Mouse (Mus musculus) urinary bladder, postnatal 25 days (tissue): ENCODE measurements around the gene A930017K11Rik.

ENCODE experiments used
- DNase-seq: peaks from one replicate; pipeline ENCODE4 v3.0.0; 2022; ENCODE audit warnings: low spot score

The A930017K11Rik gene

GRCm38 (mm10) chr17:25925348-25925747 is 27.0 kb downstream of the A930017K11Rik start:
- no peak for DNase-seq

- DNase-seq, result no peak
Observed at GRCm38 (mm10) chr17:25922120-25922519, 30.2 kb downstream of the A930017K11Rik start.

DNA sequence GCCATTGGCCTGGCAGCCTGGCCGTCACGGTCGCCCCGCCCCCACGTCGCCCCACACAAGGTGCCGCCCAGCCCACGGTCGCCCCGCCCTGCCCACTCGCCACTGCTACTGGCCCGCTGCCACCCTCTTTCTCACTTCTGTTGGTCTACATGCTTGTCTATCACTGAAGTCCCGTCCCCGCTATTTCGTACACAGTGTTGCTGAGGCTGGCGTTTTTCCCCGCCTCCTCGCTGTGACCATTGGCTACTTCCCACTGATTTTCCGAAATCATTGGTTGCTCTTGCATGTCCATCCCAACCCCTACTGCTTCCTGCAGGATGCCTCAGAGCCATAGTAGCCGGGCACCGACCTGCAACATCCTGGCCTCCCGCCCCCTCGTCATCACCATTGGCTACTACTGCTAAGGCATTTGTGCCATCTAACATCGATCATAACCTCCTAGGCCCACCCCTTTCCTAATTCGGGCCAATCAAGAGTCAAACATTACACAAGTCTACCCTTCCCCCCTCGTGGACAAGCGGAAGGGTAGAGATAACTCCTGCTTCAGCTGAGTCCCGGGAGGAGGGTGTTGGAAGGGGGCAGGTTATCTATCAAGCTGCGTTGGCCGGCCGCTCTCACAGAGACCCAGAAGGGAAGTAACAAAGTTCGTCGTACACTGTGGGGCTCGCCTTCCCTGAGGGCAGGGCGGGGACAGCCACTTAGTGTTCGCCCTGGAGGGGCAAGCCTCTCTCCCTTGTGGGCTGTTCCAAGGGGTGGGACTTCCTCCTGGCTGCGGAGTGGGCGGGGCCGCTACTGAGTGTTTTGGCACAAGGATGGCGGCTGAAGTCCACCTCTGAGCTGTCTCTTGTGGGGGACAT is 32.4 kb downstream of the A930017K11Rik start:
- peak; percentile 100 for DNase-seq

GRCm38 (mm10) chr17:25919144-25919785 is 33.1 kb downstream of the A930017K11Rik start, which contains the start of gene Rab40c:
Gene Rab40c, minus strand, starts transcription at chr17:25919727.
- peak; percentile 23 for DNase-seq

DNA sequence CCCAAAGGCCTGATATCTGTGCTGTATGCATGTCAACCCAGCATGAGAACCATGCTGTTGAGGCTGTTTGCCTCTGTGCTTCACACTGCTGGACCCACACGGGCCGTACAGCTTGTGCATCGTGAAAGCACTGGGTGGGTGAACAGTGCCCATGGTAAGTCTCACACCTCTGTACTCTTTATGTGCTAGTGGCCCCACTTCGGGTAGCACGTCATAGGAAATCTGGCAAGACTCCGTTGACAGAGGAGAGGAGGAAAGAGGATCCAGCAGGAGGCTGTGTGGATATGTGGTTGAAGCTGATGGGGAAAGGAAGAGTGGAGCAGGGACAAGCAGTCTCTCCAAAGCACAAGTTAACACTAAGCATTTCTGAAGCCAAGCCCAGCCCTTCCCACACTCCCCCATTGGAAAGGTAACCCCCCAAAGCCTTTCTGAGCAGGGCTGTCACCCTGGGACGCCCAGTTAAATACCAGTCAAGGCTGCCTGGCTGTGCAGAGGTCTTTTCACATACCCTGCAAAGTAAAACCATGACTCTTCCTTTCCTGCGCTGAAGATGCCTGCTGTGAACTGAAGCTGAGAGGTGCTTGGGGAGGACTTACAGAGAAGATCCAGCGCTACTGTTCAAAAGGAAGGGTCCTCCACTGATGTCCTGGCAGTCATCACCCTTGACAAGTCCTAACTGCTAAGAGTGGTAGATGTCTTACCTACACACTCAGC is 34.2 kb downstream of the A930017K11Rik start:
- DNase-seq, result no peak

DNA sequence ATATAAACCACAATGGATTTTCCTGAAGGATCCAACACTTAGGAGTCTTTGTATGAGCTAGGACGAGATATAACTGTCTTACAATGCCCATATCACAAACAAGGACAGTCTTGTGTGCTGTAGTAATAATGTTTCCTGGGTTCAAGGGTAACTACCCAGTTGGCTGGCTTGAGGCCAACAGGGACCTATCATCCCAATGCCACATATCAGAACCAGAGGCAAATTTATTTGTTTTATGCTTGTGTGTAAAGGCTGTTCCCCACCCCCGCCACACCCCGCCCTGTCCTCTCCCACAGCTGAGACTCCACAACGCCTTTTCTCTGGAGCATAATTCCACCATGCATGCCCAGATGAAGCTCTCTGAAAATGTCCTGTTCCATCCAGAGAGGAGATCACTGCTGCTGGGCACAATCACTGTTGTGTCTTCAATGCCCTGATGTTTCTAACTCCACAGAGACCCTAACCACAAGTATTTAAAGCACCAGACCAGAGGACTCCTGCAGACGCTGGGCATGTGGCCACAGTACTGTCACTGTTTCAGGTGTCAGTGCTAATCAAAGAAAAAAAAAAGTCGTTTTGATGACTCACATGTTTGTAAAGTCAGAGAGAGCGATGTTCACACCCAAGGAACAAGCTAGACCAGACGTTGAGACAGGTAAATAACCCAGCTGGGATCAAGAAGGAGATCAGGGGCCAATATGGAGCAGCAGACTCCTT is 35.3 kb downstream of the A930017K11Rik start:
- DNase-seq, result no peak

DNA sequence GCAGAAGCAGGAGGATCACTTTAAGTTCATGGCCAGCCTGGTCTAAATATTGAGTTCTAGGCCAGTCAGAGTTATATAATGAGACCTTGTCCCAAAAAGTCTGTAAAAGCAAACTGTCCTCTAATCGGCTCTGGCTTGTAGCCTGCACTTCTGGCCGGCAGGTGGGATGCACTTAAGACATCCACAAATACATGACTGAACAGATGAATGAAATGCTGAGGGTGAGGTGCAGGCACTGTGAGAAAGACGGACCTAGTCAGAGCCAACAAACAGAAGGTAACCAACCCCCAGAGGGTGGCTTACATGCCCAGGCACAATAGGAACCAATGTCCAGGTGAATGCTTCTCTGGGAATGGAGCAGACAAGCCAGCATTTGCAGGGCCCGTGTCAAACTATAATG is 38.1 kb downstream of the A930017K11Rik start:
- no peak for DNase-seq

- no peak for DNase-seq
Observed at GRCm38 (mm10) chr17:25913877-25914275, 38.5 kb downstream of the A930017K11Rik start.

DNA sequence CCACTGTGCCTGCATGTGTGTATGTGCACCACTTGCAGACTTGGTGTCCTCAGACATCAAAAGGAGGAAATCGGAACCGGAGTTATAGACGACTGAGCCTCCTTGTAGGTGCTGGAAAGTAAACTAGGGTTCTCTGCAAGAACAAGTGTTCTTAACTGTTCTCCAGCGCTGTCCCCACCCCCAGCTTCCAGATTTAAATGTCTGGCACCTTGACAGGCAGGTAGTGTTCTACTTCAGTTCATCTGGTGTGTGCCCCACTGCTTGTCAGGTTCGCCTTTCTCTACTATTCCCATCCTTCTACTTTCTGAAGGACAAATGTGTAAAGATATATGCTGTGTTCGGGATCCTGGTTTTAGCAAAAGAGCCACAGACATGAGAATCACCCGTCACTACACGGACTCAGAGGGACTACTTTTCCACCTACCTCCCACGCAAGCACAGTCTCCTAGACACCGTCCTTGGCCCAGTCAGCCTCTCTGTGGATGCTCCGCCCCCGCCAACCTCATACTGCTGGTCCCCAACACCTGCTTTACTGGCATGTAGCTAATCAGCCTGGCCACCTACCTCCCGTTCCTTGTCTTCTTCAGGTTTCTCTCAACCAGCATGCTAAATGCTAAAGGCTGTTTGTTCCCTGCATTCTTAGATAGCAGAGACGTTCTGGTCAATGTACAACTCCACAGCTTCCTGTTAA is 39.0 kb downstream of the A930017K11Rik start:
- no peak for DNase-seq

GRCm38 (mm10) chr17:25911816-25912215 is 40.5 kb downstream of the A930017K11Rik start:
- DNase-seq, result no peak

DNA sequence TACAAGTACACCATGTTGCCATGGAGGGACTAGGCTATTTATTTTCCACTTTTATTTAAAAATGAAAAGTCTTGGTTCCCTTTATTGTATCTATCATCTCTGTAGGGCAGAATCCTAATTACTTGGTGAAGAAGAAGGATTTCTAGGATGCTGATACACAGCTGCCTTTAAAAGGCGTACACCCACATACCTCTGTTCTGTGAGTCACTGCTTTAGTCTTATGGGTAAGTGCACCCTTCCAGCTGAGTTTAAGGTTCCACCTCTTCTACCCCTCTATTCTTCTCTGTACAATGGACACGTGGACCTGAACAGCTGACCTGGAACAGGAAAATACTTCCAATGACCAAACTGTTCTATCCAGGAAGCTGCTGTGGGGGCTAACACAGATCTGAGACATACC is 44.7 kb downstream of the A930017K11Rik start:
- no peak for DNase-seq

- DNase-seq, result no peak
Observed at GRCm38 (mm10) chr17:25903061-25903460, 49.3 kb downstream of the A930017K11Rik start.

DNA sequence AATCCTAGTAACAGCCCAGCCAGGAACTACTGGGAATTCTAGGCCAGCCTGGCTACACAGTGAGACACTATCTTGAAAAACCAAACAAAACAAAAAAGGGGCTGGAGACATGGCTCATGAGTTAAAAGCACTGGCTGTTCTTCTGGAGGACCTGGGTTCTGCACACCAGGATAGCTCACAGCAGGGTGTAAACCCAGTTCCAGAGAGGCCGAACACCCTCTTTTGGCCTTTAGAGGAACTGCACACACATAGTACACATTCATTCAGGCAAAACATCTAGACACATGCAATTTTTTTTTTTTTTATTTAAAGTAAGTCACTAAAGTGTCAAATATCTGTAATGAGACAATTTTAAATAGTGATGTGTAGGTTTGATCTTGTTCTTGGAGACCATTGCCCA is 52.2 kb downstream of the A930017K11Rik start:
- DNase-seq, result no peak
